Mouse (Mus musculus): ENCODE measurements around the gene Dennd1c. TPM values are rescaled to one million over a fixed set of nuclear protein-coding genes. Genes with fewer than 3 reads are reported as not detected.

Dennd1c gene
- polyA plus RNA-seq, 1 experiment from 2014 or later, result 2.8 TPM

GRCm38 (mm10) chr17:57030931-57031660 lies 47.2 kb downstream of the Dennd1c start, which contains the start of gene Khsrp:
TSS of gene Khsrp (minus strand) at chr17:57031522.
- H3K4me1 ChIP-seq, result peaks cover 24% of the 10 kb centered on the region
- WGBS, result under 1% methylated on average over 99 of the region's 99 CpGs
- H3K36me3 ChIP-seq (replicated peaks), result peaks cover 36% of the 10 kb centered on the region
- DNase-seq (ENCODE audit: low spot score), result peak; percentile 77
- H3K4me3 ChIP-seq, result peak within 1 kb of the TSS; percentile 84
- H3K27me3 ChIP-seq (replicated peaks; ENCODE audit: low read depth, poor library complexity, severe bottlenecking), result no peaks in the 10 kb centered on the region
- peak within 1 kb of the TSS; percentile 99 for H3K27ac ChIP-seq (replicated peaks)
- no peaks in the 10 kb centered on the region for H3K9me3 ChIP-seq

GRCm38 (mm10) chr17:57029691-57030090 lies 48.6 kb downstream of the Dennd1c start:
- 0 out of 2 replicates have a peak overlapping the region, but pooled peaks have one; percentile 99 for H3K27ac ChIP-seq (replicated peaks)
- no peak for DNase-seq (ENCODE audit: low spot score)
- peaks cover 24% of the 10 kb centered on the region for H3K4me1 ChIP-seq

GRCm38 (mm10) chr17:57027471-57027870 lies 50.8 kb downstream of the Dennd1c start:
- H3K4me1 ChIP-seq, result peaks cover 23% of the 10 kb centered on the region
- H3K27ac ChIP-seq (replicated peaks), result no peak overlapping the region
- H3K36me3 ChIP-seq (replicated peaks), result peaks cover 72% of the 10 kb centered on the region
- no peak for DNase-seq (ENCODE audit: low spot score)
- no peaks in the 10 kb centered on the region for H3K9me3 ChIP-seq
- H3K27me3 ChIP-seq (replicated peaks; ENCODE audit: low read depth, poor library complexity, severe bottlenecking), result no peaks in the 10 kb centered on the region
- whole genome bisulfite sequencing, result 93% methylated on average over 4 of the region's 4 CpGs
- no peak overlapping the region for H3K4me3 ChIP-seq

More at GRCm38 (mm10) chr17:57029691-57030090, 48.6 kb downstream of the Dennd1c start:
- Histone ChIP-seq H3K4me3 (peak overlapping the region; percentile 84), H3K36me3 (replicated peaks) (peaks cover 50% of the 10 kb centered on the region), H3K27me3 (replicated peaks; ENCODE audit: low read depth, poor library complexity, severe bottlenecking) (no peaks in the 10 kb centered on the region), H3K9me3 (no peaks in the 10 kb centered on the region)
- WGBS, result 56% methylated on average over 8 of the region's 8 CpGs

- WGBS, result 93% methylated on average over 5 of the region's 5 CpGs
- no peaks in the 10 kb centered on the region for H3K9me3 ChIP-seq
- no peaks in the 10 kb centered on the region for H3K4me1 ChIP-seq
- H3K4me3 ChIP-seq, result no peak overlapping the region
- H3K36me3 ChIP-seq (replicated peaks), result peaks cover 72% of the 10 kb centered on the region
- H3K27me3 ChIP-seq (replicated peaks; ENCODE audit: low read depth, poor library complexity, severe bottlenecking), result no peaks in the 10 kb centered on the region
- no peak for DNase-seq (ENCODE audit: low spot score)
- no peak overlapping the region for H3K27ac ChIP-seq (replicated peaks)
Observed at GRCm38 (mm10) chr17:57020960-57021359, 57.4 kb downstream of the Dennd1c start.

- no peaks in the 10 kb centered on the region for H3K4me1 ChIP-seq
- WGBS, result 88% methylated on average over 2 of the region's 2 CpGs
- H3K27me3 ChIP-seq (replicated peaks; ENCODE audit: low read depth, poor library complexity, severe bottlenecking), result no peaks in the 10 kb centered on the region
- no peak overlapping the region for H3K27ac ChIP-seq (replicated peaks)
- DNase-seq (ENCODE audit: low spot score), result no peak
- H3K4me3 ChIP-seq, result no peak overlapping the region
- no peaks in the 10 kb centered on the region for H3K9me3 ChIP-seq
- H3K36me3 ChIP-seq (replicated peaks), result peaks cover 59% of the 10 kb centered on the region
Observed at GRCm38 (mm10) chr17:57019693-57020092, 58.6 kb downstream of the Dennd1c start.

Other genes starting within 250 kb of the Dennd1c start
- 4.0 and 5.3 TPM in 2 replicates for gene Rfx2, start 247.5 kb downstream of the Dennd1c start, polyA plus RNA-seq (2016; fragmentation: Nextera tagmentation; extraction: Ambion mirVana)
- gene Acsbg2, start 204.1 kb downstream of the Dennd1c start, polyA plus RNA-seq (2016; fragmentation: Nextera tagmentation; extraction: Ambion mirVana), result not detected in 2 replicates
- 0.44 and 0.52 TPM in 2 replicates for gene 1700061G19Rik, start 203.0 kb downstream of the Dennd1c start, polyA plus RNA-seq (2016; fragmentation: Nextera tagmentation; extraction: Ambion mirVana)
- gene Mllt1, start 143.1 kb downstream of the Dennd1c start, polyA plus RNA-seq (2016; fragmentation: Nextera tagmentation; extraction: Ambion mirVana), result 70.9 and 73.1 TPM in 2 replicates
- gene Acer1, start 96.4 kb downstream of the Dennd1c start, polyA plus RNA-seq (2016; fragmentation: Nextera tagmentation; extraction: Ambion mirVana), result not detected in 2 replicates
- gene Clpp, start 88.2 kb downstream of the Dennd1c start, polyA plus RNA-seq (2016; fragmentation: Nextera tagmentation; extraction: Ambion mirVana), result 191 and 192 TPM in 2 replicates
- gene Alkbh7, start 81.2 kb downstream of the Dennd1c start, polyA plus RNA-seq (2016; fragmentation: Nextera tagmentation; extraction: Ambion mirVana), result 42.5 and 45.1 TPM in 2 replicates
- 0.60 and 1.1 TPM in 2 replicates for gene Pspn, start 78.5 kb downstream of the Dennd1c start, polyA plus RNA-seq (2016; fragmentation: Nextera tagmentation; extraction: Ambion mirVana)
- gene Gtf2f1, start 67.2 kb downstream of the Dennd1c start, polyA plus RNA-seq (2016; fragmentation: Nextera tagmentation; extraction: Ambion mirVana), result 78.7 and 80.7 TPM in 2 replicates
- gene Gm17949, start 67.0 kb downstream of the Dennd1c start, polyA plus RNA-seq (2016; fragmentation: Nextera tagmentation; extraction: Ambion mirVana), result 0.25 and 0.54 TPM in 2 replicates
- gene Khsrp, start 47.0 kb downstream of the Dennd1c start, polyA plus RNA-seq (2016; fragmentation: Nextera tagmentation; extraction: Ambion mirVana), result 53.9 and 55.1 TPM in 2 replicates
- gene Slc25a41, start 36.9 kb downstream of the Dennd1c start, polyA plus RNA-seq (2016; fragmentation: Nextera tagmentation; extraction: Ambion mirVana), result 0.12 TPM in 1 of 2 replicates, not detected in the other
- gene Crb3, start 19.4 kb downstream of the Dennd1c start, polyA plus RNA-seq (2016; fragmentation: Nextera tagmentation; extraction: Ambion mirVana), result 7.2 and 8.0 TPM in 2 replicates
- 7.0 and 8.2 TPM in 2 replicates for gene Slc25a23, start 18.7 kb downstream of the Dennd1c start, polyA plus RNA-seq (2016; fragmentation: Nextera tagmentation; extraction: Ambion mirVana)
- gene Tubb4a, start 9.3 kb upstream of the Dennd1c start, polyA plus RNA-seq (2016; fragmentation: Nextera tagmentation; extraction: Ambion mirVana), result 34.4 and 35.5 TPM in 2 replicates
- 8.0 and 8.8 TPM in 2 replicates for gene Tnfsf9, start 26.8 kb upstream of the Dennd1c start, polyA plus RNA-seq (2016; fragmentation: Nextera tagmentation; extraction: Ambion mirVana)
- not detected in 2 replicates for gene Cd70, start 71.3 kb upstream of the Dennd1c start, polyA plus RNA-seq (2016; fragmentation: Nextera tagmentation; extraction: Ambion mirVana)
- 0.08 TPM in 1 of 2 replicates, not detected in the other for gene Tnfsf14, start 115.7 kb upstream of the Dennd1c start, polyA plus RNA-seq (2016; fragmentation: Nextera tagmentation; extraction: Ambion mirVana)
- 0.30 and 0.32 TPM in 2 replicates for gene C3, start 149.6 kb upstream of the Dennd1c start, polyA plus RNA-seq (2016; fragmentation: Nextera tagmentation; extraction: Ambion mirVana)
- gene Gpr108, start 169.9 kb upstream of the Dennd1c start, polyA plus RNA-seq (2016; fragmentation: Nextera tagmentation; extraction: Ambion mirVana), result 24.9 and 25.7 TPM in 2 replicates
- 37.4 and 42.2 TPM in 2 replicates for gene Trip10, start 170.9 kb upstream of the Dennd1c start, polyA plus RNA-seq (2016; fragmentation: Nextera tagmentation; extraction: Ambion mirVana)
- 1.4 and 1.6 TPM in 2 replicates for gene Vav1, start 200.6 kb upstream of the Dennd1c start, polyA plus RNA-seq (2016; fragmentation: Nextera tagmentation; extraction: Ambion mirVana)